Mouse (Mus musculus): ENCODE measurements at regions not wholly inside any gene's neighbourhood (a gene's known extent, or its start where the extent isn't known, plus 50 kb on each side); places are given as distances from the start of the nearest gene placed in this dataset.

- no peak for DNase-seq
Observed at GRCm38 (mm10) chr15:62962681-62963080, 882.3 kb downstream of the Gsdmc2 start.

DNA sequence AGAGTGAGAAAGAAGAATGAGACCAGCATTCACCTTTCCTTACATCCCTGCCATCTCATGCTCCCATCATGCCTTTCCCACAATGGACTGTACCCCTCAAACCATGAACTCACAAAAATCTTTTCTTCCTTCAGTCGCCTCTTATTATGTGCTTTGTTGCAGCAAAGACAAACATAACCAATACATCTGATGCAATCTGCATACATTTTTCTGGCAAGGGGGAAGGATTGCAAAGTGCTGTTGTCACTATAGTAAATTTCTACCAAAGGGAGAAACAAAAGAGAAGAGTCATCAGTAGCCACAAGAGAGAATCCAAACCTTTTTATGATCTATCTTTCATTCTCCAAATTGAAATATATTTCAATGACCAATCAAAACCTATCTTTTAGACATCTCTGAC lies 884.4 kb downstream of the Gsdmc2 start:
- no peak for DNase-seq

- no peak for DNase-seq
Observed at GRCm38 (mm10) chr15:62958506-62959330, 886.3 kb downstream of the Gsdmc2 start.

GRCm38 (mm10) chr15:62954889-62955288 lies 890.1 kb downstream of the Gsdmc2 start:
- DNase-seq, result no peak

- no peak for DNase-seq
Observed at GRCm38 (mm10) chr15:62954322-62954820, 890.6 kb downstream of the Gsdmc2 start.

GRCm38 (mm10) chr15:62953215-62953941 lies 891.6 kb downstream of the Gsdmc2 start:
- no peak for DNase-seq

GRCm38 (mm10) chr15:62952487-62953214 lies 892.3 kb downstream of the Gsdmc2 start:
- no peak for DNase-seq

GRCm38 (mm10) chr15:62939416-62939815 lies 905.6 kb downstream of the Gsdmc2 start:
- DNase-seq, result no peak

GRCm38 (mm10) chr15:62937756-62938155 lies 907.2 kb downstream of the Gsdmc2 start:
- DNase-seq, result no peak

GRCm38 (mm10) chr15:62934522-62935189 lies 910.3 kb downstream of the Gsdmc2 start:
- DNase-seq, result no peak

GRCm38 (mm10) chr15:62920520-62920919 lies 924.5 kb downstream of the Gsdmc2 start:
- DNase-seq, result no peak

DNA sequence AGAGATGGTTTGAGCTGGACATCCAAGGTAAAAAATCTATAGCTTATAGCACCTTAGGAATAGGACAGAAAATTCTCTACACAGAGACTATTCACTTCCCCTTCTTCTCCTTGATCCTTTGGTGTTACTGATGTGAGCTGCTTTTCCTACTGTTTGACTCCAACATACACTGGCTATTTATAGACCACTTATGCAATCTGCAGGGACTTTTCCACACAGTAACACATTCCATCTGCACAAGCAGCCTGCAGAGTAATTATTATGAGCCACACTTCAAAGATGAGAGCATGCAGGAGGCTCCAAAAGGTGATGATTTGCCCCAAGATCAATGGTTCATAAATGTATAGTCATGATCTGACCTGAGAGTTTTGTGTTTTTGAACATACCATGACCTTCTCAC lies 925.7 kb downstream of the Gsdmc2 start:
- no peak for DNase-seq

- no peak for DNase-seq
Observed at GRCm38 (mm10) chr15:62908379-62908778, 936.6 kb downstream of the Gsdmc2 start.

- no peak for DNase-seq
Observed at GRCm38 (mm10) chr15:62907181-62907580, 937.8 kb downstream of the Gsdmc2 start.

DNA sequence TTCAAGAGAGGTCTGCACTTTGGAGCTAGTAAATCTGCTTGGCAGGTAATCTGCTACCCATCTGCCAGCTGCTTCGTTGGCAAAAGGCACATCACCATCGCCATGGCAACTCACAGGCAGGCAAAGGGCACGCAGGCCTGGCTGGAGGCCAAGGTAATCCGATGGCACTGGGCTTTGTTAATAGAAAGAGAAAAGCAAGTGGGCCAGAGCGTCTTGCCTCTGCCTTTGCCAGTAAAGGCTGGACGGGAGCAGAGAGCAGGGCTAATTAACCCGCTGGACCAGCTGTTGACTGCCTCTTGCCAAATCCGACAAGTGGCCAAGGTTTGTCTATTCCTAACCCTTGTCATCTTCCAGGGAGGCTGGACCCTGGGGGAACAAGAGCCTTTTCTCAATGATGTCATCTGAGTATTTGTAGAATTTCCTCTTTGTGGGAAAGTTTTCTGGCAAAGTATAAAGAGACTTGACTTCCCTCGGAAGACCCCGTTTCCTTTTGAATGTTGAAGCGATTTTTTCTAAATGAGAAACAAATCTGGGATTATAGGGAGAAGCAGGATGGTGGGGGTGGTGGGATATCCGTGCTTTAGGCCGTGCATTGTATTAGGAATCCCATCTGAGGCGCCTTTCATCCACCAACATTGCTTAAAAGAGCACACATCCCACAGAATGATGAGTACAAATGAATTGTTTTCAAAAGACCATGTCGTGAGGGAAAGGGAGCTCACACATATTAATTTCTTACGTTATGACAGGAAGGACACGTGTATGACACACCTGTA lies 941.7 kb downstream of the Gsdmc2 start:
- DNase-seq, result peak; percentile 70

- no peak for DNase-seq
Observed at GRCm38 (mm10) chr15:62901955-62902354, 943.0 kb downstream of the Gsdmc2 start.

DNA sequence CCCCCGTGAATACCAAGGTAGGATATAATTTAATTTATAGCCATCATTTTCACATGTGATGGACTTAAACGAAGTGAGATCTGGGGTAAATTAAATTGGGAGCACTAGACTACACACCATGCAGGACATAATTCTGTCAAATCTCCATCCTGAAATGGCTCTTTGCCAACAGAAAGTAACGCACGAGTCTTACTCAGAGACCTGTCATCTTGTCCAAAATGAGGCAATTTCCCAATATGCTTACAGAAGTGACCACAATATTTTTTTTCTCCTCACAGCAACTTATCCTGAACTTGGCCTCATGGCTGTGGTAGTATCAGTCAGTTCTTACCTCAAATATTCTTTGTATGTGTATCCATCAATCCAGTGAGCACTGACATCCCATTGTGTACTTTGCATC lies 955.2 kb downstream of the Gsdmc2 start:
- no peak for DNase-seq

GRCm38 (mm10) chr15:62885331-62885730 lies 959.6 kb downstream of the Gsdmc2 start:
- DNase-seq, result no peak

DNA sequence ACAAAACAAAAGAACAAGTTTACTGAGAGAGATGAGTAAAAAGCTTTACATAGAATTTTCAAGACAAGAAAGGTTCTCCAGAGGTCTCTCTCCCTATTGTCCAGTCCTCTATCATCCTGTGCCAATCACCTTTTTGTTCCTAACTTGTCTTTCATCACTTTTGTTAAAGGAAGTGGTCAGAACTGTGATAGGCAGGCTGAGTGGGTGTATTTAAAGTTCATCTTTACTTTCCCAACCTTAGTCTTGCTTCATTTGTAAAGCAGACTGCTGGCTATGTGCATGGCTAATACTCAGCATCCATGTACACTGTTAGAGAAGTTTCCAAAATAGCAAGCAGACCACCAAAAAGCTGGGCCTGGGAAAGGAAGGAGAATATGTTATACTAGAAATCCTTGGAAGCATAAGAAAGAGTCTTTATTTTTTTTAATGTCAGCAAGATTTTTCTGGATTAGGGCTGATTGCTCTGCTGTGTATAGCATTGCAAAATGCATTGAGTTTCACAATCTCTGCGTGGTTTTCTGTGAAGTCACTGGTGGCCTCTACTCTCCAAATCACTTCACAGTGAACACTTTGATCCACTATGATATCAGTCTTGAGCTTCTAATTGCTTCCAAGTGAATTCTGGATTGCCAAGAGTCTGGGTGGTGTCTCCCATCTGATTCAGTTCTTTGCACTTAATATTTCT lies 973.8 kb downstream of the Gsdmc2 start:
- no peak for DNase-seq

- no peak for DNase-seq
Observed at GRCm38 (mm10) chr15:62862574-62862973, 982.4 kb downstream of the Gsdmc2 start.

- no peak for DNase-seq
Observed at GRCm38 (mm10) chr15:62861422-62861821, 983.6 kb downstream of the Gsdmc2 start.

Measured in cerebellum, adult 9-11 months (tissue).